Mouse (Mus musculus): ENCODE results near the gene Srsf3.
"Not testable (repeated sequence)": the region's sequence is repeated elsewhere in the genome, so short reads cannot be mapped to it uniquely, and the experiment has no call there.

Srsf3 gene

DNA sequence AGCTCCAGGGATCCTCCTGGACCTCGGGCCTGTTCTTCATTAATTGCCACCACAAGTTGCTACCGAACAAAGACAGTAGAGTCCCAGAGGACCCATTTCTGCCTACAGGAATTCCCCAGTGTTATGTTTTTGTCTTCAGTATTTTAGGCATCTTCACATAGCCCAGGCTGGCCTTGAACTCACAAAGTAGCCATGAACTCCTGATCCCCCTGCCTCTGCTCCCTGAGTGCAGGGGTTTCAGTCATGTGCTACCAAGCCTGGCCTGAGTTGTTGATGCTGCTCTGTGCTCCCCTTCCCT, 31.5 kb downstream of the Srsf3 start:
- DNase-seq (ENCODE audit: low spot score in 2 of 2), result no peak

DNA sequence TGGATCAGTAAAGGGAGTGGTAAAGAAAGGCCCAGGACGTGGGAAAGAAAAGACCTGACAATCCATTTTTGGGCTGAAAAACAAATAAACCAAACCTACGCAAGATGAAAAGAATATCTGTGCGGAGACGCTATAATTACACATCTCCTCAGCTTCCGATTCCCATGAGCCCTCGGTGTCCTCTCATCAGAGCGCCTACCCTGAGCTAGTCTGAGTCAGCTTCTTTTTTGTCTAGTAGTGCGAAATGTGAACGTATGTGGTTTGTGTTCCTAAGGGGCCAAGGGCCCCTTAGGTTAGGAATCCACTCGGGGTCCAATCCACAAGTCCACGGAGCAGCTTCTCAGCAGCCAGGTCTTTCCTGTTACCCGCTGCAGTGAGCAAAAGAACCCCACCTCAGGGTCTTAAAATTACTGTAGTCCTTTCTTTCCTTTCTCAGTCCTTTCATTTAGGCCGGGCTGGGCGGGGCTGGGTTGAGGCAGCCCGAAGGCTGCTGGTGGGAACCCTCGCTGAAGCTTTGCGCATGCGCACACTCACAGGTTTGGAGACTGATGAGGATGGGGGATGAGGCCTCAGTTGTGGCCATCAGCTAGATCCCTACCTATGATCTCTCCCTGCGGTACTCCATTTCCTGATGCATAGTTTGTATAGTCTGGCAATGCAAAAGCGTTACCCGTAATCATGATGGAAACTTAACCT, 33.0 kb downstream of the Srsf3 start:
- DNase-seq (ENCODE audit: low spot score in 2 of 2), result no peak

DNA sequence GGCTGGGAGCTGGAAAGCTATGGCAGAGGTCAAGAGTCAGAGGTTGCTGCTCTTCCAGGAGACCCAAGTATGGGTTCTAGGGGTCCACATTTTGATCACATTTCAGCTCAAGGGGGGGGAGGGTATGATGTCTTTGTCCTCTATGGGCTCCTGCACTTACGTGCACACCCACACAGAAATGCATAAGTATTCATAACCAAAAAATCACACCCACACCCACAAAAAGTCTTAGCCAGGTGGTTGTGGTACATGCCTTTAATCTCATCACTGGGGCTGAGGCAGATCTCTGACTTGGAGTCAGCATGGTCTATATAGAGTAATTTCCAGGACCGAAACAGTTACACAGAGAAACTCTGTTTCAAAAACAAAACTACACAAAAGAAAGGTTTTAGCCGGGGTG, 33.5 kb downstream of the Srsf3 start:
- DNase-seq (ENCODE audit: low spot score in 2 of 2), result no peak

DNA sequence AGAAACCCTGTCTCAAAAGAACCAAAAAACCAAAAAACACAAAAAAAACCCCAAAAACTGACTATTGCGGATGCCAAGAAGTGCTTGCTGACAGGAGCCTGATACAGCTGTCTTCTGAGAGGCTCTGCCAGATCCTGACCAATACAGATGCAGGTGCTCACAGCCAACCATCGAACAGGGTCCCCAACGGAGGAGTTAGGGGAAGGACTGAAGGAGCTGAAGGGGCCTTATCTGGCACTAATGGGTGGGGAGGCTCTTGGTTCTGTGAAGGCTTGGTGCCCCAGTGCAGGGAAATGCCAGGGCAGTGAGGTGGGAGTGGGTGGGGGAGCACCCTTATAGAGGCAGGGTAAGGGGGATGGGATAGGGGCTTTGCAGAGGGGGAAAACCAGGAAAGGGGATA, 35.0 kb downstream of the Srsf3 start:
- not testable (repeated sequence) for DNase-seq (ENCODE audit: low spot score in 2 of 2)

DNA sequence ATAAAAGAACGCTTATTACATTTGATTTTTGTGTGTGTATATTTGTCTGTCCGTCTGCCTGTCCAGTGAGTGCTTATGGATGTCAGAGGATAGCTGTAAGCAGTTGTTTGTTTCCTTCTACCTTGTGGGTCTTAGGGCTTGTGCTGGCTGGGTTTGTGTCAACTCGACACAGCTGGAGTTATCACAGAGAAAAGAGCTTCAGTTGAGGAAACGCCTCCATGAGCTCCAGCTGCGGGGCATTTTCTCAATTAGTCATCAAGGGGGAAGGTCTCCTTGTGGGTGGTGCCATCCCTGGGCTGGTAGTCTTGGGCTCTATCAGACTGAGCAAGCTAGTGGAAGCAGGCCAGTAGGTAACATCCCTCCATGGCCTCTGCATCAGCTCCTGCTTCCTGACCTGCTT, 35.4 kb downstream of the Srsf3 start:
- no peak for DNase-seq (ENCODE audit: low spot score in 2 of 2)

DNA sequence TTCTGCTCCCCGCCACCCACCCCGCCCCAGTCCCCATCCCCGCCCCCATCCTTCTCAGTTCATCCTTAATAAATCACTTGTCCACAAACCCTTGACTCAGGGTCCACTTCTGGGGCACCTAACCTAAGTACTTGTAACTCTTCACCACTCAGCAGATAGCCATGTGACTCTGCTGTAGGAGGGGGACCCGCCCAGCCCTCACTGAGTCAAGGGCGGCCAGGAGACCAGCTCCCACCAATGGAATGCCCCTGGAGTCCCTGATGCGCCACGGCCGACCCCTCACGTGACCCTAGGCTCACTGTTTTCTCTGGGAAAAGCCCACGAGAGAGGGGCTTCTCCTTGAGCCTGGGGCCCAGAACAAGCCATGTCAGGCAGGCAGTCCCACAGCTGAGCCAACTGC, 36.6 kb downstream of the Srsf3 start:
- DNase-seq (ENCODE audit: low spot score in 2 of 2), result no peak

DNA sequence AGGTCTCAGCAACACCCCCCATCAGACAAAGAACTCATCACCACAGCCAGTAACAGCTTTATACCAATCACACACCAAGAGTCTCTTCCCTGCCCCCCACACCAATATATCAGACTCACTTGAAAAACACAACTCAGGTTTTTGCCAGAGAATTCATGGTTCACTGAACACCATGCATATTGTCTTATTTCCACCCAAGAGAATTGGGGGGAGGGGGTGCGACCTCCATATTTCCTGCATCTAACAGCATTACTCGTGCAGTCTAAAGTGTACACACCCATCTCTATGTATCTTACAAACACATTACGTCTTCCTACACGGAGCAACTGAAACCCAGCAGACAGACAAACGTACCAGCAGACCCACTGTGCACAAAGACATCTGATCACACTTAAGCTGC, 39.4 kb downstream of the Srsf3 start:
- no peak for DNase-seq (ENCODE audit: low spot score in 2 of 2)

DNA sequence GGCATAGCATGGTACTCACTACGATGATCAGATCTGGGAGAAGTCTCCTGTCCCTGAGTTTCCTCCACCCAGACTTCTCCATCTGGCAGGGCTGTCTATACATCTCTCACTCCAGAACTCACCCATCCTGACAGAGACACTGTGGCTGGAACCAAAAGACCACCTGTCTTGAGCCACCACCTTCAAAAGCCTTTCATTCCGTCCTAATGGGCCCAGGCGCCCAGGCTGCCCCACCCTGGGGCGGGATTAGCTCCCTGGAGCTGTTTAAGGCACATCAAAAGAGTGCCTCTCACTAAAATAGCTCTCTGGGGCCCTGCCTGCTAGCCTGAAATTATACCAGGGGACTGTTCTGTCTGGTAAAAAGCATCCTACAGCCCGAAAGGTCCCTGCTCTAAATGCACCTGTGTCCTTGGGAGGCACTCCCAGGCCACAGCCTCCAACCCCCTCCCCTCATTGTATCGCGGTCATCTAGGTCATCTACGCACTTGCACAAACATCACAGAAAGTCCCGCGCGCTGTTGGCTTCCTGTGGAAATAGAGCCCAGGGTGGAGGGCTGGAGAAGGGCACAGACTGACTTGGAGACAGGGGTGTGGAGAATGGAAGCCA, 40.4 kb downstream of the Srsf3 start:
- DNase-seq (ENCODE audit: low spot score in 2 of 2), result no peak

DNA sequence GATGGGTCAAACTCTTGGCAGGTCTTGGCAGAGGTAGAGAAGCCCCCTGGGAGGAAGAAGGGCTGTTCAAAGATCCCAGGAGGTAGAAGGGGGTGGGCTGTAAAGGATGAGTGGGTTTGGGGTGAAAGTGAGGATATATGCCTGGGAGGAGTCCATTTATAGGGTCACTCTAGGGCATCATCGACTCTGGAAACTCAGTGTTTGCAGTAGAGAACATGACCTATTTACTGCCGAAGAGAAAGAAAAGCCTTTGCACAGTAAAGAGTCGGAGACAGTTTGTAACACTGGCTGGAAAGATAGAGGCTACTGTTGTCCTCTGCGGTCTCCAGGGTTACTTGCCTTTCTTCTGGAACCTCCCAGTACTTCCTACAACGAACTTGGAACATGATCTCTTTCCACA, 40.9 kb downstream of the Srsf3 start:
- DNase-seq (ENCODE audit: low spot score in 2 of 2), result no peak

DNA sequence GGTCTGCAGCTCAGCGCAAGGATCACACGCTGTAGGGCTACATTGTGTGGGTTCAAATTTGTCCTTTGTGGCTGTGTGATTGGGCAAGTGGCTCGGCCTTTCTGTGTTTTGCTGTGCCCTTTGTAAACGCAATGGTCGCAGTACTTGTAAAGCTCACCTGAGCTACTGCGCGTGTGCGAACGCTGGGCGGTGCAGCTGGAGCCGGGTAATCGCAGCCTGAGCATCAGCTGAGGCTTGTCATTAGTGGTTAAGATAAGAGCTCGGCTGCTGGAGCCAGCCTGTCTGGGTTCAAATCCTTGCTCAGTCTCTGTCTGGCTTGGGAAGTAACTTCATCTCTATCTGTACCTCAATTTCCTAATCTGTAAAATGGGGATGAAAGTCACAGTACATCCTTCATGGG, 41.7 kb downstream of the Srsf3 start:
- no peak for DNase-seq (ENCODE audit: low spot score in 2 of 2)

DNA sequence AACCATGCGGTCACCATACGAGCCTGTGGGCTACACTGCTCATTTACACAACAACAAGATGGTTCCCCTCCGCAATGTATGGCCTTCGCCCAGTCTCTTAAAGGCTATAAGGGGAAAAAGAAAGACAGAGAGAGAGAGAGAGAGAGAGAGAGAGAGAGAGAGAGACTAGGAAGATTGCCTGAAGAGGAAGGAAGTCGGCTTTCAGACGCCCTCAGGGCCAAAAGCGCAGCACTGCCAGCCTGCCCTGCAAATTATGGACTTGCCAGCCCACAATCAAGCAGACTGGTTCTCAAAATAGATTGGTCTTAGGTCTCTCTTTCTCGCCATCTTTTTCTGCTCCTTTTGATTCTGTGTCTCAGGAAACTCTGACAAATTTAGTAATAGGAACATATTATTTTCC, 43.8 kb downstream of the Srsf3 start:
- no peak for DNase-seq (ENCODE audit: low spot score in 2 of 2)

DNA sequence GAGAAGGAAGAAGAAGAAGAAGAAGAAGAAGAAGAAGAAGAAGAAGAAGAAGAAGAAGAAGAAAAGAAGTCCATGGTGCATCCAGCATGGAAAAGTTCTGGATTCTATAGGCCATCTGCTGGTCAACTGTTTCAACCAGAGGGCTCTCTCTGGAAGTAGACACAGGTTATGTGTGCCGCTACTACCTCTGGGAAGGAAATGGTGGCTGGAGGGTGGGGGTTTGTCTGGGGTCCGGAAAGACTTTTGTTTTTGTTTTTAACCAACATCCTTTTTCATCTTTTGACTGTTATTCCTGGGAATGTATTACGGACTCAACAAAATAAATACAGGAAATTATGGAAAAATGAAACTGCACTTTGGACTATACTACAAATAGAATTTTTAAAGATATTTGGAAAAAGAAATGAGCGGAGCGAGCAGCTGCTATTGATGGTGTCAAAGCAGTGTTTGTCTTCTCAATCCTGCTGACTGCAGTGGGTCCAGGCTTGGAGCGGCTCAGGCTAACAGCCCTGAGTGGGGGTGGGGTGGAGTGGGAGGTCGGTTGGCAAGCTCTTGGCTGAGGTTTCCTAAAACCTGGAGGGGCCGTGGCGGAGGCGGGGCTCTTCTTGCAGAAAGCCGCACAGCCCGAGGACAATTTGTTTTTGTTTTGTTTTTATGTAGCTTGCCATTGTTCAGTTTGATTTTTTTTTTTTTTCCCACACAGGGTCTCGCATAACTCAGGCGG, 45.5 kb downstream of the Srsf3 start:
- DNase-seq (ENCODE audit: low spot score in 2 of 2), result peak; percentile 45 to 46

DNA sequence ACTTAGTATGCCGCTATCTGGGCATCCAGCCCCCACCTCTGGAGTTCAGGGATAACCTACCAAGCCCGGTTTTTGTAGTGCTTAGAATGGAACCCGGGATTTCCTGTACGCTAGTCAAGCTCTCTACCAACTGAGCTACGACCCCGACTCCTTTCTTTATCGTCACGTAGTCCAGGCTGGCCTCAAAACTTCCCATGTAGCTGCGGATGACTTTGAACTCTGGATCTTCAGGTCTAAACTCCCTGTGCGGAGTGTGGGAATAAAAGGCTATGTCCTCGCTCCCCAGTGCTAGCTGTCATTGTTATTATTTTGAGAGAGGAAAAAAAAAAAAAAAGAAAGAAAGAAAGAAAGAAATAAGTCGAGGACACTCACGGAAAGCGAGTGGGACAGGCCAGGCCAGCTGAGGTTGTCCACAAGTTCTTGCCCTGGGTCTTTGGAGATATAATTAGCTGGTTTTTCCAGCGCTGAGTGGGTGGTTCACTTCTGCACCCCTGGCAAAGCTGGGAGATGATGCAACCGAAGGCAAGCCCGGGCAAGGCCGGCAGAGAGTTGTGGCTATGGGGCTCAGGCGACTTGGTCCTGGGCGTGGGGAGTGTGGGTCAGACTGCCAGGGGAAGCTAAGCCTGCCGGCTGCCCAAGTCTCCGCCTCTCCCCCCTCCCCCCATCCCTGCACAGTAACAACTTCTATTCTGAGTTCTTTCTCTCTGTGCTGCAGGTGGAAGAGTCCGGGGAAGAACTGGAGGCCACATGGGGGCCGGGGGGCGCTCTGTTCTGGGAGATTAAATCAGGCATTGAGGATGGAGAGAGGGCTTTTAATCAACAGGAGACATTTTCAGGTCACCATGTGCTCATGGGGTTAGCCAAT, 46.3 kb downstream of the Srsf3 start:
- DNase-seq (ENCODE audit: low spot score in 2 of 2), result no peak

DNA sequence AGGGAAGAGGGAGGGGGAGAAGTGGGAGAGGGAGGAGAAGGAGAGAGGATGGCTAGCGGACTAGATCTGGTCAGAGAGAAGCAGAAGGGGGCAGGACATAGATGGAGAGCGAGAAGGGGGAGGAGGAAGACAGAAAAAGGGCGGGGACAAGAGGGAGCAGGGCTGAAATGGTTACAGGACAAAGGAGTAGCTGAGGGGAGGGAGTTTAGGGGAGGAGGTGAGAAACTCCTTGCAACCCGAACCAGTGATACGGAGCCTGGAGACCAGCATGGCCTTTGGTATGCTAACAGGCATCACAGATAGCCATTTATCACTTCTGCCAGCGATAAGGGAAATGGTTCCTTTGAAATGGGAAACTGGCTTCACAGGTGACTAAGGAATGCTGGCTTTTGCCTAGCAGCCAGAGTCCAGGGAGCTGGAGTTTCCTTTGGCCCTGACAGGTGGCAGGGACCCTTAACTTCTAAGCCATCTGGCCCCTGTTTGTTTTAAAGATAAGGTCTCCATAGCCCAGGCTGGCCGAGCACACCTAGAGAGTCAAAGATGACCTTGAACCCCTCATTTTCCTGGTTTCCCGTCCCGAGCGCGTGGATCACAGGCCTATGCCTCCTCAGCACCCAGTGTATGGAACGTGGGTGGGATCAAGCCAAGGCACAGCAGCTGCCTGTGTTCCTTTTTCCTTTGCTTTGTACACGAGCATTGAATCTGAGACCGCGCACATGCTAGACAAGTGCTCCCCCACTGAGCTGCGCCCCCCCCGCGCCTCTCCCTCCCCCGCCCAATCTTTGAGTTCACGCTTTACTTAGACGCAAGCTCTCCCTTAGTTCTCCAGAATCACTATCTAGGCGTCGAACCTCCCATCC, 48.6 kb downstream of the Srsf3 start:
- no peak for DNase-seq (ENCODE audit: low spot score in 2 of 2)

DNA sequence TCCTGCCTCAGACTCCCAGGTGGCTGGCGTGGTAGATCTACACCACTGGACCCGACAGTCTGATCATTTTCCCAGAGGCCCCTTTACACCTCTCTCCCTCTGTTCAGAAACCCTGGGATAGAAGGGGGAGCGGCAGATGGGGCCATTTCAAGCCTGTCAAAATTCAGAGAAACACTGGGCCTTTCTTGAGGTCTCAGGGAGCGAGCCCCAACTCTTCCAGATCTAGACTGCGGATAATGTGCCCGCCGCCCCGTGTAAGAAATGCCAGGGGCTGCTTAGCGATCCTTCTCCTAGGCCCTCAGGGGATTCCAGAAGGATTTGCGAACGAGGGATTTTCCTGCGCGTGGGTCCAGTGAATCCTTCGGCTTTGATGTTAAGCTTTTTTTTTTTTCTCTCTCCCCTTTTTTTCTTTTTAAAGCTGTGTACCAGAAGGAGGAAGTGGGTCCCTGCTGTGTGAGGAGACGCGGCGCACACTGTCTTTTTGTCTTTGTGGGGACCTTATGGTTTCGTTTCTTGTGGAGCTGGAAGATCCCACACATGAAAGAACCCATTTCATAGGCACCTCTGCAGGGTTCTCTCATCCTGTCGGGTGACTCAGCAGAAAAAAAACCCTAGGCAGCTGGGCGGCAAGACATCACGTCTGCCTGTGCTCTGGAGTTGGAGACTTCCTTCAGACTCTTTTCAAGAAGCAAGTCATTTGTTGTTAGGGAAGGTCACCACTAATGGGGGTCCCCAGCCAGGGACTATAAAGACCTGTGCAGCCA, 49.4 kb downstream of the Srsf3 start:
- peak; percentile 59 to 61 for DNase-seq (ENCODE audit: low spot score in 2 of 2)

DNA sequence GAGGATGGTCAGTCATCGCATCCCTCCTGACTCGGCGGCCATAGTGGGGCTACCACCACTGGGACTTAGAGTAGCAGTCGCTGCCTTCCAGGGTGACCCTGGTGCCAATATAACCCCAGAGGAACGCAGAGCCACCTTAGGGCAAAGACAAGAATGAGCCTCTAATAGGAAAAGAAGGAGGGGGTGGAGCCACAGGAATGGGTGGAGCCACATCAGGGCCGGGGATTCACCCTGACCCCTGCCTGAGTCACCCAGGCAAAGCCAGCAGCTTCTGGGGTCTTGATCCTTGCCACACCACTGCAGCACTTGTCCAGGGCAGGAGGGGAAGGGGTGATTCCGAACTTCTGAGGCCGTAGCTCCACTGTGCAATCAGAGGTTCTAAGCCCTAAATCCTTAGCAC, 51.2 kb downstream of the Srsf3 start:
- DNase-seq (ENCODE audit: low spot score in 2 of 2), result no peak

DNA sequence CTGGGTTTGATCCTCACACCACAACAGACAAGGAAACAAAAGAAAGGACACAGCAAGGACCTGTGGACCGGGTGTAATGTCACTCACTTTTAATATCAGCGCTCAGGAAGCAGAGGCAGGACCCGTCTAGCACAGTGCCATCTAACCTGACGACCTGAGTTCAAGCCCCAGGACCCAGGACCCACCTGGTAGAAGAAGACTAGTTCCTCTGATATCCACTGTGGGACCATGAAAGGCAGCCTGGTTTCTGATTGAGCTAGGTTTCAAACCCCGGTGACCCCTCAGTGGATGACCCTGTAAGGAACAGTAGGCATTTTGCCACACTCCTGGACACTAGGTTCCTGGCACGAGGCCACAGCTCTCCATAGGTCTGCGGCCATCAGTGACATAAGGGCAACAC, 52.2 kb downstream of the Srsf3 start:
- DNase-seq (ENCODE audit: low spot score in 2 of 2), result no peak

DNA sequence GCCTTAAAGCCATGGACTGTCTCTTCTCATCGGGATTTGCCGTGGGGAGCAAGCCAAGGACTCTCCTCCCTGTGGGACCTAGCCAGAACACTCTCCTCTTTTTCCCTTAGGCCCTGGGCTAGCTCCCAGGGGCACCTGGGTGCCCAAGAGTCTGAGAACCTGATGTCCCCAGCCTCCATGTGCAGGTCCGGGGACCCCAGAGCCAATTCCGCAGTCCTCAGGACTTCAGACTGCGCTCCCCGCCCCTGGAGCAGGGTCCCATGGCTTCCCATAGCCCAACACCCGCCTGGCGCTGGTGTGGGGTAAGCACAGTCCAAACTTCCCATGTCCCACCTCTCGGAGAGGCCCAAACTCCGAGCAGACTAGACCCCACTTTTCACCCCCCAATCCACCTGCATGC, 52.8 kb downstream of the Srsf3 start:
- no peak for DNase-seq (ENCODE audit: low spot score in 2 of 2)

DNA sequence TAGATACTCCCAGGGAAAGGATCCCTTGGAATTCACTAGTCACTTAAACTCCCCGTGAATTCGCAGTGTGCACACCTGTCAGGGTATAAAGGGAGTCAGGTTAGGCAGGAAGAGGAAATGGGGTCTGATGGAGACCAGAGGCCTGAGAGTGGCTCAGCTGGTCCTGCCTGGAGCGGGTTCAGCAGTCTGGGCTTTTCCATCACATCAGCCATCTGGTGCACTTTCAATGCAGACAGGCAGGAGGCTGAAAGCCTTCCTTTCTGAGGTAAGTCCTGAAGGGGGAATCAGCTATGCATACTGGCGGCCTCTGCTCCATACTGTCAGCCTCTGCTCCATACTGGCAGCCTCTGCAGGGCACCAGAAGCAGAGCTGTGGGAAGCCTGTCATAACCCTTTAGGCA, 54.5 kb downstream of the Srsf3 start:
- peak in 1 of 2 experiments; percentile 0 for DNase-seq (ENCODE audit: low spot score in 2 of 2)

DNA sequence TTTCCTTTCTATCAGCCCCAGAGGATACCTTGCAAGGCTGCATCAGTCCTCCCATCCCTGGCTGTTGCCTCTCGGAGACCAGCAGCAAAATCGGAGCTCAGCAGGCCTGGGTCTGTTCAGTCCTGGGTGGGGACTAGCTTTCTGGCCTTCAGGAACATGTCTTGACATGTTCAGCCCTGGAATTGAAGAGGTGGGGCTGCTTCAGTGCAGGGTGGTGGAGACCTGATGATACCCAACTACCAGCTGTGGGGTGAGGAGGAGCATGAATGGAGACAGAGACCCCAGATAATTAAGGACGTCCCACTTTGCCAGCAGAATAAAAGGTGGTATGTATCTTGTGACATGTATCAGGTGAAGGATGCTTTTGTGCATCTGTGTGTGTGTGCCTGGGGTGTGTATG, 58.3 kb downstream of the Srsf3 start, which contains the start of gene Cdkn1a:
TSS of gene Cdkn1a (plus strand) at position 201 of the 400 bp plus-strand sequence.
- no peak for DNase-seq (ENCODE audit: low spot score in 2 of 2)
